Mouse (Mus musculus) heart, embryonic 12.5 days (tissue): Measurements from ENCODE around the gene Dbil5. TPM values are rescaled to one million over a fixed set of nuclear protein-coding genes. Genes with fewer than 3 reads are reported as not detected.

ENCODE experiments used
- ATAC-seq: fragments of 200-750 bp; cut with Nextera tagmentation; 2 replicates; pipeline ENCODE4 v1.8.0; 2017; ENCODE audit warnings: moderate TSS enrichment, moderate library complexity; ENCODE audit not compliant: insufficient number of reproducible peaks, low FRiP score
- H3K27ac ChIP-seq: fragments of 300-500 bp; sonication (generic); 2 replicates; pipeline ENCODE4 v1.5.1; 2016; ENCODE audit warnings: mild to moderate bottlenecking, moderate library complexity; ENCODE audit not compliant: poor library complexity, severe bottlenecking
- H3K27me3 ChIP-seq: fragments of 300-500 bp; sonication (generic); replicated peaks from 2 replicates; pipeline ENCODE4 v1.6.1; 2016; ENCODE audit warnings: mild to moderate bottlenecking, moderate library complexity
- H3K36me3 ChIP-seq: fragments of 300-500 bp; sonication (generic); 2 replicates; pipeline ENCODE4 v1.6.1; 2016; ENCODE audit warnings: mild to moderate bottlenecking, moderate library complexity
- H3K4me1 ChIP-seq: fragments of 300-500 bp; sonication (generic); replicated peaks from 2 replicates; pipeline ENCODE4 v1.6.1; 2016; ENCODE audit warnings: mild to moderate bottlenecking
- H3K4me2 ChIP-seq: fragments of 300-500 bp; sonication (generic); 2 replicates; pipeline ENCODE4 v1.6.1; 2016; ENCODE audit warnings: mild to moderate bottlenecking, moderate library complexity
- H3K4me3 ChIP-seq: fragments of 300-500 bp; sonication (generic); 2 replicates; pipeline ENCODE4 v1.5.1; 2016; ENCODE audit warnings: mild to moderate bottlenecking
- H3K9ac ChIP-seq: fragments of 300-500 bp; sonication (generic); 2 replicates; pipeline ENCODE4 v1.6.1; 2016; ENCODE audit warnings: mild to moderate bottlenecking, moderate library complexity
- H3K9me3 ChIP-seq: fragments of 300-500 bp; sonication (generic); replicated peaks from 2 replicates; pipeline ENCODE4 v1.6.1; 2016; ENCODE audit warnings: mild to moderate bottlenecking, moderate library complexity
- WGBS: fragments of 180-500 bp; shearing (Covaris S2); methylation state at CpG from one replicate; pipeline ENCODE4 v1.1.7; 2016; 5-methylcytosine and 5-hydroxymethylcytosine counted together
- polyA plus RNA-seq: library from polyadenylated mRNA; unstranded; fragments of >200 nt; fragmentation: Nextera tagmentation; extraction: Ambion mirVana; gene quantifications from 2 replicates; pipeline ENCODE4 v1.2.1, GENCODE M21; 2016

Gene Dbil5
- polyA plus RNA-seq: 0.64 and 0.72 TPM in 2 replicates

DNA sequence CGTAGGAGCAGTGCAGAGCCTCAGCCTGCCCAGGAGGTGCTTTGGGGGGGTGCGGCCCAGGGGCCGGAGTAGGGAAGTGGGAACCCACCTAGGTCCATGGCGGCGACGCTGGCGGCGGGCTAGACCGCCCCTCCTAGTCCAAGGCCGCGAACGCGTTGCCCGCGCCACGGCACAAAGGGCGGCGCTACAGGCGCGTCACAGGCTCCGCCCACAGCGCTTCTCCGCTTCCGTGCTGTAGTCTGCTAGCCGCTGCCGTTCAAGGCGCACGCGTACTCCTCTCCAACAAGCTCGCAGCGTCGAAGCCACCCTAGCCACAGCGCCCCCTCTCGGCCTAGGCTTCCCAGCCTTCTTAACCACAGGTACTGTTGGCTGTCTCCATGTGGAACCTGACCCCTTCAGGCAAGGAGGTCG is at the start of gene Dbil5, which contains the start of gene Gemin4:
Gene Dbil5 (plus strand): TSS at position 219 of the 411 bp plus-strand sequence.
Gene Gemin4 (minus strand): TSS at position 275 of the 411 bp plus-strand sequence.
- Histone ChIP-seq H3K36me3 (peaks cover 41% of the 10 kb centered on the region), H3K27me3 (no peaks in the 10 kb centered on the region), H3K4me3 (peak within 1 kb of the TSS; percentile 89), H3K4me2 (peak within 1 kb of the TSS; percentile 81), H3K9me3 (no peaks in the 10 kb centered on the region), H3K9ac (peak within 1 kb of the TSS; percentile 95), H3K4me1 (peaks cover 7% of the 10 kb centered on the region; the same call in 1 of the 2 replicates), H3K27ac (peak within 1 kb of the TSS; percentile 85)
- peak; percentile 97 for ATAC-seq
- WGBS: 0% methylated on average over 35 of the region's 35 CpGs

- no peak for ATAC-seq
- WGBS: 83% methylated on average over 3 of the region's 3 CpGs
Measured at GRCm38 (mm10) chr11:76168976-76169375, 48.4 kb upstream of the Dbil5 start.

GRCm38 (mm10) chr11:76170207-76170606 is 47.2 kb upstream of the Dbil5 start:
- Histone ChIP-seq H3K4me3 (no peak overlapping the region), H3K4me1 (no peaks in the 10 kb centered on the region), H3K9me3 (no peaks in the 10 kb centered on the region), H3K4me2 (no peak overlapping the region), H3K27ac (no peak overlapping the region), H3K36me3 (peaks cover 21% of the 10 kb centered on the region), H3K9ac (no peak overlapping the region), H3K27me3 (no peaks in the 10 kb centered on the region)
- WGBS: 72% methylated on average over 5 of the region's 5 CpGs
- ATAC-seq: no peak

More at GRCm38 (mm10) chr11:76168976-76169375, 48.4 kb upstream of the Dbil5 start:
- Histone ChIP-seq H3K9ac (no peak overlapping the region), H3K27ac (no peak overlapping the region), H3K36me3 (peaks cover 25% of the 10 kb centered on the region), H3K4me2 (no peak overlapping the region), H3K27me3 (no peaks in the 10 kb centered on the region), H3K4me3 (no peak overlapping the region), H3K9me3 (no peaks in the 10 kb centered on the region), H3K4me1 (no peaks in the 10 kb centered on the region)

DNA sequence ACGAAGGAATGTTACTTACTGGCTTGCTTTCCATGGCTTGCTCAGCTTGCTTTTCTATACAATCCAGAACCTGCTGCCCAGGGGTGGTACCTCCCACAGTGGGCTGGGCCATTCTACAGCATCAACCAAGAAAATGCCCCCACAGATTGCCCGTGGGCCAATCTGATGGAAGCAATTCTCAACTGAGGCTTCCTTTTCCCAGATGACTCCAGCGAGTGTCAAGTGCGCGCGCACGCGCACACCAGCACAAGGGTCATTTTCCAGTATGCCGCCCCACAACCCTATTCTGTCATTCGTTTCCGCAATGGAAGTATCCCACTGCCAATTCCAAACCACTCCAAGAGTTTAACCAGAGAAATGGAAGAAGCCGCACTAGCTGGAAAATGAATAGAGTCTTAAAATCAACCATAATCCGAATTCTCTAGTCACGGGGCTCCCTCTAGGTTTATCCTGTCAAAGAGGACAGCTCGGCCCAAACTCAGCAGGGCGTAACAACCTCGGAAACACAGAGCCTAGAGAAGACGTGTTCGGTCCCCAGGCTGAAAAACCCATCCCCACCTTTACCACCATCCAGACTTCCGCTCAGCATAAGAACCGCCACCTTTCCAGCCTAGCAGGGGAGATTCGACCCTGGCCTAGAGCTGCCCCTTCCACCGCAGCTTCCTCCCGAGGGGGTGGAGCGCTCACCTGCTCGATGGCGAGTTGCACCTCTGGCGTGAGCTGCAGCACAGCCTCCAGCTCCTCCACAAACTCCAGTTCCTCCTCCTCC is 38.5 kb upstream of the Dbil5 start:
- peak; percentile 77 for ATAC-seq
- peak overlapping the region; percentile 80 for H3K9ac ChIP-seq
- H3K27me3 ChIP-seq: no peaks in the 10 kb centered on the region
- peak overlapping the region; percentile 36; the same call in 1 of the 2 replicates for H3K27ac ChIP-seq
- peak overlapping the region; percentile 75 for H3K4me3 ChIP-seq
- peak overlapping the region; percentile 95 for H3K4me2 ChIP-seq
- peaks cover 9% of the 10 kb centered on the region for H3K36me3 ChIP-seq
- no peaks in the 10 kb centered on the region for H3K9me3 ChIP-seq
- 2% methylated on average over 28 of the region's 28 CpGs for WGBS
- H3K4me1 ChIP-seq: peaks cover 11% of the 10 kb centered on the region

DNA sequence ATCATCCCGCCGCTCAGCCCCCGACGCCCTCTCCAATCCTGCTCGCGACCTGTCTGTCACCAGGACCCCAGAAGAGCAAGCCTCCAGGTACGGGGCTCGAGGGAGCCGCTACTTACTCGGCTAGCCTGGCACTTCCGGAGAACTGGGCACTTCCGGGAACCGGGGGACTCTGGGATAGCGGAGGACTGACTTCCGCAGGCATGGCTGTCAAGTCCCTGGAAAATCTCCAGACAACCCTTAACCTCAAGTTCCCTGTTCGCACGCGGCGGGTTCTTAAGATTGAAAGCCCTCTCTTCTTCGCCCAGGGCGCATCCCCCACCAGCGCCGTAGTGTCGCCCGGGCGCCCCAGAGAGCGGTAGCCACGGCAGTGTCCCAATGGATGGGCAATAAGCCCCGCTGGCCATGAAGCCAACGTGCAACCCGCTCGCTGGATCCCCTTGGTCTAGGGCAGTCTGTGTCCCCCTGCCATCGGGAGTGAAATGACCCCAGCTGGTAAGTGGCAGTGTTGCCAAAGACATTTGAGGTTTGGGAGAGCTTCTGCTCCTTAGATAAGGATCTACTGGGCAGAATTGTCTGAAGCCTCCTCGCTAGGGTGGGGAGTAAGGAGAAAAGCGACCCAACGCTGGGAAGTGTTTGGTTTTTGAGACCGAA is 37.8 kb upstream of the Dbil5 start, which contains the start of the genes Vps53 and Fam57a:
Gene Vps53 (minus strand): TSS at position 153 of the 651 bp plus-strand sequence.
Gene Fam57a (plus strand): TSS at position 177 of the 651 bp plus-strand sequence.
- Histone ChIP-seq H3K4me3 (peak within 1 kb of the TSS; percentile 75), H3K4me1 (peaks cover 11% of the 10 kb centered on the region), H3K4me2 (peak within 1 kb of the TSS; percentile 95), H3K9me3 (no peaks in the 10 kb centered on the region), H3K36me3 (0 out of 2 replicates have a peak, but pooled peaks cover 7% of the 10 kb centered on the region), H3K9ac (peak within 1 kb of the TSS; percentile 80), H3K27me3 (no peaks in the 10 kb centered on the region), H3K27ac (peak within 1 kb of the TSS; percentile 36; the same call in 1 of the 2 replicates)
- under 1% methylated on average over 37 of the region's 37 CpGs for WGBS
- peak; percentile 86 for ATAC-seq

GRCm38 (mm10) chr11:76180146-76180540 is 37.3 kb upstream of the Dbil5 start:
- H3K36me3 ChIP-seq: 0 out of 2 replicates have a peak, but pooled peaks cover 7% of the 10 kb centered on the region
- no peaks in the 10 kb centered on the region for H3K9me3 ChIP-seq
- H3K4me2 ChIP-seq: peak overlapping the region; percentile 95
- H3K27ac ChIP-seq: no peak overlapping the region
- no peak for ATAC-seq
- H3K9ac ChIP-seq: peak overlapping the region; percentile 80
- H3K27me3 ChIP-seq: no peaks in the 10 kb centered on the region
- H3K4me3 ChIP-seq: peak overlapping the region; percentile 75
- peaks cover 11% of the 10 kb centered on the region for H3K4me1 ChIP-seq
- WGBS: 13% methylated on average over 7 of the region's 7 CpGs

GRCm38 (mm10) chr11:76183745-76184144 is 33.7 kb upstream of the Dbil5 start:
- no peak overlapping the region for H3K27ac ChIP-seq
- peaks cover 6% of the 10 kb centered on the region for H3K4me1 ChIP-seq
- H3K9me3 ChIP-seq: no peaks in the 10 kb centered on the region
- H3K36me3 ChIP-seq: no peaks in the 10 kb centered on the region
- ATAC-seq: no peak
- H3K27me3 ChIP-seq: no peaks in the 10 kb centered on the region
- 88% methylated on average over 4 of the region's 4 CpGs for WGBS
- no peak overlapping the region for H3K4me3 ChIP-seq
- no peak overlapping the region for H3K4me2 ChIP-seq
- H3K9ac ChIP-seq: no peak overlapping the region

DNA sequence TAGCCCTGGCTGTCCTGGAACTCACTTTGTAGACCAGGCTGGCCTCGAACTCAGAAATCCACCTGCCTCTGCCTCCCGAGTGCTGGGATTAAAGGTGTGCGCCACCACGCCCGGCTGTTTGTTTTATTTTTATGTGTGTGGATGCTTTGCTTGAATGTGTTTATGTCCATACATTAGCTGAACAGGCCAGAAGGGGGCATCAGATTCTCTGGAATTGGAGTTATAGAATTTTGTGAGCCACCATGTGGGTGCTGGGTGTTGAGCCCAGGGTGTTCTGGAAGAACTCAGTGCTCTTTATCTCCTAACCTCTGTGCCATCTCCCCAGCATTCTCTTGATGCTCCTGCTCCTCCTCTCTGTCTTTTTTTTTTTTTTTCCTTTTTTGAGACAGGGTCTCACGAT is 30.5 kb upstream of the Dbil5 start:
- Histone ChIP-seq H3K9me3 (no peaks in the 10 kb centered on the region), H3K4me3 (no peak overlapping the region), H3K9ac (no peak overlapping the region), H3K4me1 (no peaks in the 10 kb centered on the region), H3K27ac (no peak overlapping the region), H3K4me2 (no peak overlapping the region), H3K27me3 (no peaks in the 10 kb centered on the region), H3K36me3 (no peaks in the 10 kb centered on the region)
- WGBS: 86% methylated on average over 6 of the region's 6 CpGs
- ATAC-seq: no peak

DNA sequence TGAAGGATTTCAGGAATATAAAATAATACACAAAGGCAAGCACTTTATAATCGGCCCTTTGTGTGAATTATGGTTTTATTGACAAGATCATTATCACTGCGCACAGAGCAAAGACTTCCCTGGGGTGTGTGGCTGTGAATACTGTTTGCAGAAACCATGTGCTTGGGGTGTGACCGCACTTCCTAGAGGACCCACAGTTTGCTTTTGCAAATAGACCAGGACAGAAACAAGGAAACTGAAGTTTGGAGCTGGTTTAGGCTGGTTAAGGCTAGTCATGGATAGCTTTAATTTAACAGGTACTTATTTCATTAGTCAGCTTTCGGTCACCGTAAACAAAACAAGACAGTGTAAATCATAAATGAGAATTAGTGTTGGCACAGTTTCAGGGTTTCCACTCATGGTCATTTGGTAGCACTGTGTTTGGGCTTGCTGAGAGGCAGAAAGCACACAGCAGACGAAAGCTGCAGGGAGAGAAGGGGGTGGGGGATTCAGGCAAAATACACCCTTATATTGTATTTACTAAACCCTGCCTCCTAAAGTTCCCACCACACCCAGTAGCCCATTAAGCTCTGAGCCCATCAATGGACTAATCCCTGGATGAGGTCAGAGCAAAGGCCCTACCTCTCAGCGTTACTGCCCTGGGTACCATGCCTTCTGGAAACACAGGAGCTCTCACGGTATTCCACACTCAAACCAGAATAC is 21.0 kb upstream of the Dbil5 start:
- Histone ChIP-seq H3K9ac (no peak overlapping the region), H3K27me3 (no peaks in the 10 kb centered on the region), H3K4me1 (peaks cover 15% of the 10 kb centered on the region), H3K4me2 (0 out of 2 replicates have a peak overlapping the region, but pooled peaks have one; percentile 18), H3K4me3 (no peak overlapping the region), H3K9me3 (no peaks in the 10 kb centered on the region), H3K36me3 (no peaks in the 10 kb centered on the region), H3K27ac (no peak overlapping the region)
- no peak for ATAC-seq
- 66% methylated on average over 8 of the region's 8 CpGs for WGBS

- Histone ChIP-seq H3K36me3 (no peaks in the 10 kb centered on the region), H3K4me1 (peaks cover 17% of the 10 kb centered on the region), H3K27me3 (no peaks in the 10 kb centered on the region), H3K27ac (no peak overlapping the region; the same call in 1 of the 2 replicates), H3K9ac (no peak overlapping the region), H3K4me2 (0 out of 2 replicates have a peak overlapping the region, but pooled peaks have one; percentile 18), H3K9me3 (no peaks in the 10 kb centered on the region), H3K4me3 (no peak overlapping the region)
- no peak for ATAC-seq
- 43% methylated on average over 8 of the region's 8 CpGs for WGBS
Measured at GRCm38 (mm10) chr11:76196977-76197469, 20.4 kb upstream of the Dbil5 start.
